In genomic region chr7:65862473-65863176, GRCm38 (mm10) we compare ENCODE assay signal across 9 mouse cellular contexts. TPM values are rescaled to one million over a fixed set of nuclear protein-coding genes. Genes with fewer than 3 reads are reported as not detected.
A peak's percentile ranks its signal among the peaks of the same experiment; 100 is the strongest.
DNase-seq lines count a peak whose midpoint lies in the region; ATAC-seq lines count a peak whose summit lies in the region.
"Had no signal": no experiment of that assay in that cellular context is flagged by ENCODE, and none has a peak within 500 bp of the region (broad histone marks: within the 10 kb centered on the region; RNA-seq: fewer than 3 reads in every experiment).

No protein-coding gene starts in this region.

- peaks cover 8% of the 10 kb centered on the region; the same call in 1 of the 2 replicates for H3K4me1 ChIP-seq in heart, embryonic 16.5 days (ENCODE audit: control insufficient read depth, insufficient read depth, low read length)
- H3K4me1 ChIP-seq in embryonic facial prominence, embryonic 13.5 days = peaks cover 22% of the 10 kb centered on the region
- peaks cover 5% of the 10 kb centered on the region for H3K4me1 ChIP-seq in intestine, embryonic 16.5 days (ENCODE audit: control insufficient read depth, insufficient read depth, low read length)
- peaks cover 15% of the 10 kb centered on the region for H3K4me1 ChIP-seq in midbrain, embryonic 15.5 days

- 3% methylated on average over 61 of the region's 61 CpGs for WGBS in heart, embryonic 16.5 days
- 2% methylated on average over 61 of the region's 61 CpGs for WGBS in embryonic facial prominence, embryonic 13.5 days
- 4% methylated on average over 61 of the region's 61 CpGs for WGBS in intestine, embryonic 16.5 days
- whole genome bisulfite sequencing in midbrain, embryonic 15.5 days = 3% methylated on average over 59 of the region's 61 CpGs

- no peak overlapping the region for H3K27ac ChIP-seq in heart, embryonic 16.5 days (ENCODE audit: low read length)
- H3K27ac ChIP-seq in embryonic facial prominence, embryonic 13.5 days = no peak overlapping the region
- H3K27ac ChIP-seq in intestine, embryonic 16.5 days (ENCODE audit: low read length) = no peak overlapping the region
- no peak overlapping the region for H3K27ac ChIP-seq in midbrain, embryonic 15.5 days

- ATAC-seq in heart, embryonic 16.5 days (replicated peaks; ENCODE audit: extremely low read depth, insufficient read depth, low FRiP score) = 0 out of 2 replicates have a peak, but pooled peaks have one; percentile 15
- no peak for ATAC-seq in embryonic facial prominence, embryonic 13.5 days (ENCODE audit: insufficient number of reproducible peaks, insufficient read depth, low FRiP score, low TSS enrichment, low read depth)
- ATAC-seq in intestine, embryonic 16.5 days = peak; percentile 32
- ATAC-seq in midbrain, embryonic 15.5 days (replicated peaks) = peak; percentile 40

- H3K4me3 ChIP-seq in heart, embryonic 16.5 days (ENCODE audit: low read length) = peak overlapping the region; percentile 62
- peak overlapping the region; percentile 67 for H3K4me3 ChIP-seq in embryonic facial prominence, embryonic 13.5 days
- H3K4me3 ChIP-seq in intestine, embryonic 16.5 days (ENCODE audit: low read length) = peak overlapping the region; percentile 62
- H3K4me3 ChIP-seq in midbrain, embryonic 15.5 days = peak overlapping the region; percentile 60

- peaks cover 51% of the 10 kb centered on the region for H3K27me3 ChIP-seq in heart, embryonic 16.5 days (ENCODE audit: control insufficient read depth, insufficient read depth, low read length)
- peaks cover 66% of the 10 kb centered on the region for H3K27me3 ChIP-seq in embryonic facial prominence, embryonic 13.5 days
- H3K27me3 ChIP-seq in intestine, embryonic 16.5 days (replicated peaks; ENCODE audit: control insufficient read depth, insufficient read depth, low read length) = peaks cover 33% of the 10 kb centered on the region
- peaks cover 35% of the 10 kb centered on the region for H3K27me3 ChIP-seq in midbrain, embryonic 15.5 days (replicated peaks)

- H3K4me2 ChIP-seq in heart, embryonic 16.5 days (ENCODE audit: low read depth, low read length) = peak overlapping the region; percentile 100
- peak overlapping the region; percentile 96 for H3K4me2 ChIP-seq in embryonic facial prominence, embryonic 13.5 days
- peak overlapping the region; percentile 99 for H3K4me2 ChIP-seq in intestine, embryonic 16.5 days (ENCODE audit: low read depth, low read length)
- peak overlapping the region; percentile 95 for H3K4me2 ChIP-seq in midbrain, embryonic 15.5 days

- intact Hi-C loops in heart, postnatal 25 days (cut with DNase I) = loop anchor here (5.0 kb wide), 2 partner anchors 40 to 190 kb away; no protein-coding TSS in a partner anchor

- H3K9ac ChIP-seq in heart, embryonic 16.5 days (ENCODE audit: low read length) = peak overlapping the region; percentile 75
- peak overlapping the region; percentile 75 for H3K9ac ChIP-seq in embryonic facial prominence, embryonic 13.5 days
- peak overlapping the region; percentile 68 for H3K9ac ChIP-seq in intestine, embryonic 16.5 days (ENCODE audit: low read depth, low read length)
- peak overlapping the region; percentile 39 for H3K9ac ChIP-seq in midbrain, embryonic 15.5 days

- no peak for DNase-seq in heart, postnatal 25 days (ENCODE audit: low spot score)
- DNase-seq in layer of hippocampus, adult 9-11 months = no peak
- no peak for DNase-seq in right cerebral cortex, postnatal 25 days
- DNase-seq in gastrocnemius, adult 18-20 months (ENCODE audit: low spot score) = no peak

- H3K36me3 ChIP-seq in heart, embryonic 16.5 days (ENCODE audit: control insufficient read depth, insufficient read depth) = no peaks in the 10 kb centered on the region
- no peaks in the 10 kb centered on the region for H3K36me3 ChIP-seq in embryonic facial prominence, embryonic 13.5 days
- no peaks in the 10 kb centered on the region for H3K36me3 ChIP-seq in intestine, embryonic 16.5 days (ENCODE audit: control insufficient read depth, insufficient read depth, low read length)
- H3K36me3 ChIP-seq in midbrain, embryonic 15.5 days (replicated peaks) = no peaks in the 10 kb centered on the region

- H3K9me3 ChIP-seq in heart, embryonic 16.5 days (replicated peaks; ENCODE audit: control insufficient read depth, low read length) = no peaks in the 10 kb centered on the region
- H3K9me3 ChIP-seq in embryonic facial prominence, embryonic 13.5 days = no peaks in the 10 kb centered on the region
- H3K9me3 ChIP-seq in intestine, embryonic 16.5 days (ENCODE audit: control insufficient read depth, low read length) = no peaks in the 10 kb centered on the region
- H3K9me3 ChIP-seq in midbrain, embryonic 15.5 days = no peaks in the 10 kb centered on the region

RNA-seq across cellular contexts. Expression of gene Pcsk6, which starts 1.1 kb away (rescaled TPM):
- polyA plus RNA-seq in heart, embryonic 16.5 days (2015; fragmentation: Nextera tagmentation; extraction: Ambion mirVana) = 1.1 and 1.9 TPM in 2 replicates
- 10 to 100 TPM; 45.7 to 56.1 TPM for total RNA-seq in heart, postnatal 25 days (2021)
- polyA plus RNA-seq in embryonic facial prominence, embryonic 13.5 days (2015; fragmentation: Nextera tagmentation; extraction: Ambion mirVana) = 6.2 and 7.4 TPM in 2 replicates
- 2.2 and 2.3 TPM in 2 replicates for polyA plus RNA-seq in intestine, embryonic 16.5 days (2015; fragmentation: Nextera tagmentation; extraction: Ambion mirVana)
- polyA plus RNA-seq in midbrain, embryonic 15.5 days (2015; fragmentation: Nextera tagmentation; extraction: Ambion mirVana) = 1.1 TPM in 2 replicates
- 10 to 100 TPM; 15.8 to 19.4 TPM for total RNA-seq in gastrocnemius, adult 18-20 months (2021)
- total RNA-seq: hematopoietic stem cell, adult 5-6 weeks had no signal
